Mouse (Mus musculus) megakaryocyte, embryonic 14.5 days (primary cell): ENCODE results near the gene Gpm6a. TPM values are rescaled to one million over a fixed set of nuclear protein-coding genes. Genes with fewer than 3 reads are reported as not detected.

Source experiments
- H3K27me3 ChIP-seq: replicated peaks from 2 replicates; pipeline ENCODE3; 2012; ENCODE audit warnings: inconsistent platforms
- H3K36me3 ChIP-seq: replicated peaks from 2 replicates; pipeline ENCODE3; 2012; ENCODE audit warnings: low read length, inconsistent platforms, mixed read lengths
- H3K4me1 ChIP-seq: 2 replicates; pipeline ENCODE4 v1.6.1; 2012; ENCODE audit warnings: inconsistent platforms
- H3K4me3 ChIP-seq: replicated peaks from 2 replicates; pipeline ENCODE3; 2012; ENCODE audit warnings: moderate library complexity, mild to moderate bottlenecking, inconsistent platforms
- H3K9me3 ChIP-seq: 2 replicates; pipeline ENCODE4 v1.6.1; 2012; ENCODE audit warnings: inconsistent platforms
- FLI1 ChIP-seq: IDR thresholded peaks from 2 replicates; pipeline ENCODE4 v1.6.1; 2012; ENCODE audit warnings: low read length, inconsistent platforms, mixed read lengths
- GATA1 ChIP-seq: IDR thresholded peaks from 3 replicates; pipeline ENCODE4 v1.6.1; 2012; ENCODE audit warnings: mixed read lengths, low read length, inconsistent platforms, borderline replicate concordance
- polyA plus RNA-seq: library from polyadenylated mRNA; stranded (reverse); fragments of >175 nt; gene quantifications from 2 replicates; pipeline ENCODE4 v1.2.3, GENCODE M21; 2012; ENCODE audit warnings: low replicate concordance; ENCODE audit not compliant: insufficient read depth

Gpm6a gene
- polyA plus RNA-seq, 1 experiment, result 0.03 TPM

DNA sequence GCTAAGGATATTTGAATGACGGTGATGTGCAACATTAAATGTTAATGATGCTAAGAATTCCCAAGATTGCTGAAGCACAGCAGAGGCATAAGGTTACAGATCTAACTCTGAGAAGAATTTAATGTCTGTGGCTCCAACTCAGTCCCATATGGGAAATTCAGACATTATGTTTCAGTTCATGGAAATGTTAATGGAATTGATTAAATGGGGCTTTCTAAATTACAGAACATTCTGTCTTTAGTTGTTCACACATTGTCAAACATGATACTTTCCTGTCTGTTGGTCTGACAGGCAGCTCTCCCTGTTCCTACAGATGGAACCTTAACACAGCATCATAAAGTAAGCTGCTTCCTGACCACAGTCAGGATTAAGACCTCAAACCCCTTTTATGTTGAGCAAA, 47.8 kb downstream of the Gpm6a start:
- Histone ChIP-seq H3K9me3 (no peaks in the 10 kb centered on the region), H3K4me1 (no peaks in the 10 kb centered on the region), H3K27me3 (no peaks in the 10 kb centered on the region), H3K4me3 (no peak overlapping the region), H3K36me3 (no peaks in the 10 kb centered on the region)
- TF ChIP-seq FLI1, result no peak
- no peak for TF ChIP-seq GATA1

DNA sequence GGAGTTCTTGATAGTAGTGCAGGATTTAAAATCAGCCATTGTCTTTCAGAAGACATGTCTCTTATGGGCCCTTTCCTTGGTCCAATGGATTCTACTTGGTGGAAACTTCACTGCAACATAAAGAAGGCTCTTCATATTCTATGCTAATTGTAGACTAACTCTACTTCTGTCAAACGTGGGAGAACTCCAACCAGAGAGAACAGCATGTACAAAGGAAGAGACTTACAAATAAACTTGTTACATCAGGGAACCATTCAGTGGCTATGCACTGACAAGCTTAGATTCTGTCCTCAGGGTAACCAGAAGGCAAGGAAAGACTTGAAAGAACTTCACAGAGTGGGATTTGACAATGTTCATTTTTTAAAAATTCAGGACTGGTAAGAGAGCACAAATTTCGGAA, 48.3 kb downstream of the Gpm6a start:
- Histone ChIP-seq H3K9me3 (no peaks in the 10 kb centered on the region), H3K27me3 (no peaks in the 10 kb centered on the region), H3K4me1 (no peaks in the 10 kb centered on the region), H3K36me3 (no peaks in the 10 kb centered on the region), H3K4me3 (no peak overlapping the region)
- TF ChIP-seq GATA1 (no peak), FLI1 (no peak)

DNA sequence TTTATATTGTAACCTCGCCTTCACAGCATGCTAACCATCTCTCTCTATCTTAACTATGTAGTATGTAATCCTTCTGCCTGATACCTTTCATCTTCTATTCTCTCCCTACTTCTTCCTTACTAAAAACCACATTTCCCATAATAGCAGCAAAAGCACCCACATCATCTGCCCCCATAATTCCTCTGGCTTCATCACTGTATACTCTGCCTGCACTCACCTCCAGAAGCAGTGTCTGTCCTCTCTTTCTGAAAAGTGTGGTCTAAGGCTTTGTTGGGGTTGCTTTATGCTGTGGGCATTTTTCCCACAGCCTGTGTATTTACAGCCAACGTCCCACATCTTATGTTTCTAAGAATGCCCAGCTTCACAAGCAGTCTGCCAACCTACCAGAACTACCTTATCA, 57.6 kb downstream of the Gpm6a start:
- H3K36me3 ChIP-seq, result no peaks in the 10 kb centered on the region
- no peaks in the 10 kb centered on the region for H3K9me3 ChIP-seq
- TF ChIP-seq FLI1 (no peak), GATA1 (no peak)
- H3K4me3 ChIP-seq, result no peak overlapping the region
- no peaks in the 10 kb centered on the region for H3K27me3 ChIP-seq
- H3K4me1 ChIP-seq, result no peaks in the 10 kb centered on the region

DNA sequence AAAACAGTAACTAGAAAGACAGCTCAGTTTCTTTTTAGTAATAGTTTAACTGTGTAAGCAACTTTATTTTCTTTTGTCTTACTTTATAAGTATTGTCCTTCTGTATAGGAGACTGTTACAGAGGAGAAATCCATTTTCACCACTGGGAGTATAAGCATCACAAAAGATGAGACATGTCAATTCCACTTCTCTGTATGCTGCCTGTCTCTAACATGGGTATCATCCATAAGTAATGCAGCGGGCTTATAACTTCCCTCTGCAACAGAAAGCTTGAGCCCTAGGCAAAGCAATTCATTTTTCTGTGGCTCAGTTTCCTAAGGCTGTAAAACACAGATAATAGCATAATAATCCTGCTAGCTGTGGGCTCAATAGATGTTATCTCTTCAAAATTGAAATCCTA, 62.4 kb downstream of the Gpm6a start:
- Histone ChIP-seq H3K4me3 (no peak overlapping the region), H3K27me3 (no peaks in the 10 kb centered on the region), H3K36me3 (no peaks in the 10 kb centered on the region), H3K4me1 (no peaks in the 10 kb centered on the region), H3K9me3 (no peaks in the 10 kb centered on the region)
- TF ChIP-seq FLI1 (no peak), GATA1 (no peak)

DNA sequence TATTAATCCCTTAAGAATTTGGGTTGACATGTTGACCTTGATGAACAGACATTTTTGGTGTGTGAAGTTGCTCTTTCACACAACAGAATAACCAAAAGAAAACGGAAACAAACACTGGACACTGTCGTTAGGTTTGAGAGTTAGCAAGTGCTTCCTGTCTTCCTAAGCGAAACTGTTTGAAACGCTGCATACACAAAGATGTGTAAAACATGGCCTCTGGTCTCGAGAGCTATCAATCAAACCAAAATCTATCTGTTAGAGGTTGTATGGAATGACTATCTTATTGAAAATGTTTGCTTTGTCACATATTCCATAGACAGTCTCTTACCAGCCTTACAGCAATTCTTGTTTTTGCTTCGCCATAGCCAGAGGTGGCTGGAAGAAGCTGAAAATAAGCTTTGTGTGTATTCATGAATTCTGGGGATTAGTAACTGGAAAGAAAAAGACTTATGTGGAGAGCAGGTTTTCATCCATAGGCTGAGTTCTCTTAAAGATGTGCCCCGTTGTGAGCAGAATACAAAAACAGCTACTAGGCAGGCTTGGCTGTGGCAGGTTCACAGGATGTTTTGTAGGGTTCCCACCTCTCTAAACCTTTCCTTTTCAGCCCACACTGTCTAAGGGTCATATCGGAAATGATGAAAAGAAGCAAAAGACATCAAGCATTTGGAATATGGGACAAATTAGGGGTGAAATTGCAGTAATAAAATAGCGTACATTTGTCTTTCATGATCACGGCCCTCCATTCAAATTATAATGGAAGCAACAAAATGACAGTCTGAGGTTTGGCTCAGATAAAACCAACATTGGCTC, 71.4 kb downstream of the Gpm6a start:
- TF ChIP-seq FLI1, result no peak
- TF ChIP-seq GATA1, result no peak
- H3K4me3 ChIP-seq, result no peak overlapping the region
- H3K9me3 ChIP-seq, result no peaks in the 10 kb centered on the region
- no peaks in the 10 kb centered on the region for H3K4me1 ChIP-seq
- no peaks in the 10 kb centered on the region for H3K36me3 ChIP-seq
- H3K27me3 ChIP-seq, result no peaks in the 10 kb centered on the region

DNA sequence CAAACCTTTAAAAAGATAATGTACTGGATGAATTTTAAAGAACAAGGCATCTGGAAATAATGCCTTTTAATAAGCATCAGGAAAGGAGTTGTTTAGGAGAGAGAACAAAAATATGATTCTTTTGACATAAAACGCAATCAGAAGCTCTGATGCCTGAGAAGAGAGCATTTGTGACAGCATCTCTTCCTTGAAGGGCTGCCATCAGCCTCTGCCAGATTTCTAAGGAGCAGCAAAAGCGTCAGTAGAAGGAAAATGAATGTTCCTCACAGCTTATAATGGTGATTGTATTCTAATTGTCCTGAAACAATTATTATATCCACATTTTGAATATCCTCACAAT, 72.0 kb downstream of the Gpm6a start:
- Histone ChIP-seq H3K9me3 (no peaks in the 10 kb centered on the region), H3K27me3 (no peaks in the 10 kb centered on the region), H3K4me1 (no peaks in the 10 kb centered on the region), H3K36me3 (no peaks in the 10 kb centered on the region), H3K4me3 (no peak overlapping the region)
- no peak for TF ChIP-seq GATA1
- TF ChIP-seq FLI1, result no peak

DNA sequence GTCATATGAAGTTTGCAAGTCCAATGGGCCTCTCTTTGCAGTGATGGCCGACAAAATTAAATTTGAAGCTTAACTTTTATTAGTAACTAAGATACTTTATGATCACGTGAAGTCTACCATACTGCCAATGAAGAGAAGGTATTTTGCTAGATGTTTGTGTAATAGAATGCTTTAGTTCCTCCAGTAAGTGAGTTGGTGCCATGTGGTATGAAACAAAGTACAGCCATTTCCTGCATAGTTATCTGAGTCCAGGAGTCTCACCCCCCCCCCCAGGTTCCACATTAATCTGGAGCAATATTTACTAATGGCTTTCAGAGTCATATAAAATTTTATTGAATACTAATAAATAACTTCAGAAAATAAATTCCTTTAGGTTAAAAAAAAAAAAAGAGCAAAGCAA, 73.7 kb downstream of the Gpm6a start:
- Histone ChIP-seq H3K9me3 (no peaks in the 10 kb centered on the region), H3K27me3 (no peaks in the 10 kb centered on the region), H3K4me3 (no peak overlapping the region), H3K36me3 (no peaks in the 10 kb centered on the region), H3K4me1 (no peaks in the 10 kb centered on the region)
- TF ChIP-seq FLI1 (no peak), GATA1 (no peak)

DNA sequence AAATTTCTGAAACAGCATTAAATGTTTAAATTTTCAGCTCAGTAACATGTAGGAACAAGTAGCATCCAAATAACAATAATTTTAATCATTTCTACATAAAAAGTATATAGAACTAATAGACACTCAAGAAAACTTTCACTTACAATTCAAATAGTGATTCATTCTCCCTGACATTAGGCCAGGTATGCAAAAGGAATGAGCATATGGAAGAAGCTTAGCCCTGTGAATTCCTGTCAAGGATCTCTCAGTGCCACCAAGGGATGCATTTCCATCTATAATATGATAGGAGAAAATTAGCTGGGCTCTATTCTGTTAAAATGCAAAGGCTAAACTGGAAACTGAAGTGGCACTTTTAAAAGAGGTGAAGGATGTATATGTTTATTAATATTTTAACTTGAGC, 76.5 kb downstream of the Gpm6a start:
- TF ChIP-seq FLI1, result no peak
- no peak for TF ChIP-seq GATA1
- Histone ChIP-seq H3K4me1 (no peaks in the 10 kb centered on the region), H3K4me3 (no peak overlapping the region), H3K36me3 (no peaks in the 10 kb centered on the region), H3K27me3 (no peaks in the 10 kb centered on the region), H3K9me3 (no peaks in the 10 kb centered on the region)

DNA sequence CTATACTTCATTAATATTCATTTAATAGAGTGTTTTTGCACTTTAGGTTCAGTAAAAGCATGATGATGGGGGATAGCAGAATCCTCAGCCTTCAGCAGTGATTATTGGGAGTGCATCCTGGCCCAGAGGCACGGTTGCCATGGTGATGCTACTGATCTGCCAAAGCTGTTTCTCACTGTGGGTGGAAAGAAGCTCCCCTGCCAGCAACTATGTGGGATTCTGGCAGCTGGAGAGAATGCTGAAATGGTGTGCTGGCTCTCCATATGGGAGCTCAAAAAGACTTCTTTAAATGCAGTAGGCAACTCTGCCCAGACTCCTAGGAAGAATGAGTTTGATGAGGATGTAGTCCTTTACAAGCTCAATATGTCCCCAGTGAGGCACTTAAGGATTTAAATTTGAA, 79.7 kb downstream of the Gpm6a start:
- Histone ChIP-seq H3K27me3 (no peaks in the 10 kb centered on the region), H3K4me3 (no peak overlapping the region), H3K9me3 (no peaks in the 10 kb centered on the region), H3K4me1 (no peaks in the 10 kb centered on the region), H3K36me3 (no peaks in the 10 kb centered on the region)
- no peak for TF ChIP-seq GATA1
- no peak for TF ChIP-seq FLI1

DNA sequence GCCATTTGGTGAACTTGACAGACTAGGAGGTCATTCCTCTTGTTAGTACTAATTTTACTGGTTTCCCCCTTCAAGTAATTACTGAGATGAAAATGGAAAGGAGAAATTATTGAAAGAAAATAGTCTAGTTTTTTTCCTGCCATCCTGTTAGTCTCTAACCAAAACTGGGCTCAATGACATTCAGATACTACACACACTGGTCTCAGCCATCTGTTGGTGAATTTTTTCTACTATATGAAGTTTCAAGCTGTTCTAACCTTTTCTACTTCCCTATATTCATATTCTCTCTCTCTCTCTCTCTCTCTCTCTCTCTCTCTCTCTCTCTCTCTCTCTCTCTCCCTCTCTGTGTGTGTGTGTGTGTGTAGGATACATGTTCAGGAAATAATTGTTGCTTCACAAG, 80.8 kb downstream of the Gpm6a start:
- no peaks in the 10 kb centered on the region for H3K4me1 ChIP-seq
- no peaks in the 10 kb centered on the region for H3K27me3 ChIP-seq
- H3K4me3 ChIP-seq, result no peak overlapping the region
- H3K36me3 ChIP-seq, result no peaks in the 10 kb centered on the region
- no peaks in the 10 kb centered on the region for H3K9me3 ChIP-seq
- TF ChIP-seq GATA1, result no peak
- no peak for TF ChIP-seq FLI1

DNA sequence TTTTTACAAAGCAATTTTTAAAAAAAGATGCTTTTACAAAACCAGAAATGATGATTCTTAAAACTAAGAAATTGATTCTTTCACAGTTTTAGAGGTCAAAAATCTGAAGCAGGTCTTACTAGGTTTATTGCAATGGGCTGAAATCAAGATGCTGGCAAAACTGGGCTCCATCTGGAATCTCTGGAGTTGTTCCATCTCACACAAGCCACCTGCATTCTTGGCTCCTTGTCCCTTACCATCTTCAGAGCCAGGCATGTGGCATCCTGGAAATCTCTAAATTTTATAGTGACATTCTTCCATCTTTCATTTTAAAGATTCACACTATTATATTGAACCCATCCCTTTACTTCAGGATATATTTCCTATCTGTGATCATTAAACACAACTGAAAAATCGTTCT, 88.3 kb downstream of the Gpm6a start:
- Histone ChIP-seq H3K4me1 (no peaks in the 10 kb centered on the region), H3K4me3 (no peak overlapping the region), H3K27me3 (no peaks in the 10 kb centered on the region), H3K36me3 (no peaks in the 10 kb centered on the region), H3K9me3 (no peaks in the 10 kb centered on the region)
- TF ChIP-seq FLI1 (no peak), GATA1 (no peak)
